Mouse (Mus musculus) frontal cortex, postnatal 36 days (tissue): ENCODE measurements around the gene Rnf150.

ENCODE experiments used
- DNase-seq, 2 experiments: peaks; one replicate each; pipeline ENCODE4 v3.0.0; 2022; ENCODE audit warnings: low spot score in 2 of 2

The Rnf150 gene

GRCm38 (mm10) chr8:83011286-83011685 is 148.1 kb downstream of the Rnf150 start:
- no peak for DNase-seq

- DNase-seq: no peak
These were observed 148.6 kb downstream of the Rnf150 start for GRCm38 (mm10) chr8:83011758-83012157.

GRCm38 (mm10) chr8:83028211-83028610 is 165.1 kb downstream of the Rnf150 start:
- no peak for DNase-seq

GRCm38 (mm10) chr8:83032800-83033199 is 169.6 kb downstream of the Rnf150 start:
- DNase-seq: peak in 1 of 2 experiments; percentile 54

- DNase-seq: no peak
These were observed 172.0 kb downstream of the Rnf150 start for GRCm38 (mm10) chr8:83035141-83035540.

- DNase-seq: no peak
These were observed 173.5 kb downstream of the Rnf150 start for GRCm38 (mm10) chr8:83036521-83037166.

- no peak for DNase-seq
These were observed 174.2 kb downstream of the Rnf150 start for GRCm38 (mm10) chr8:83037321-83037720.

- DNase-seq: peak; percentile 75 to 78
These were observed 175.4 kb downstream of the Rnf150 start for GRCm38 (mm10) chr8:83038575-83038974.

- DNase-seq: no peak
These were observed 178.3 kb downstream of the Rnf150 start for GRCm38 (mm10) chr8:83041440-83041839.

- no peak for DNase-seq
These were observed 183.8 kb downstream of the Rnf150 start for GRCm38 (mm10) chr8:83046912-83047311.

- DNase-seq: no peak
These were observed 185.4 kb downstream of the Rnf150 start for GRCm38 (mm10) chr8:83048527-83048926.

- DNase-seq: no peak
These were observed 186.0 kb downstream of the Rnf150 start for GRCm38 (mm10) chr8:83049171-83049601.

GRCm38 (mm10) chr8:83049616-83050015 is 186.5 kb downstream of the Rnf150 start:
- DNase-seq: no peak

- no peak for DNase-seq
These were observed 189.7 kb downstream of the Rnf150 start for GRCm38 (mm10) chr8:83052896-83053295.

GRCm38 (mm10) chr8:83054801-83055200 is 191.6 kb downstream of the Rnf150 start:
- DNase-seq: no peak

GRCm38 (mm10) chr8:83058951-83059350 is 195.8 kb downstream of the Rnf150 start:
- no peak for DNase-seq

GRCm38 (mm10) chr8:83060076-83060475 is 196.9 kb downstream of the Rnf150 start:
- no peak for DNase-seq

- no peak for DNase-seq
These were observed 198.1 kb downstream of the Rnf150 start for GRCm38 (mm10) chr8:83061257-83061656.

- DNase-seq: no peak
These were observed 198.7 kb downstream of the Rnf150 start for GRCm38 (mm10) chr8:83061873-83062272.

- DNase-seq: no peak
These were observed 199.1 kb downstream of the Rnf150 start for GRCm38 (mm10) chr8:83062276-83062675.

- no peak for DNase-seq
These were observed 200.9 kb downstream of the Rnf150 start for GRCm38 (mm10) chr8:83064096-83064495.

GRCm38 (mm10) chr8:83066076-83066475 is 202.9 kb downstream of the Rnf150 start:
- no peak for DNase-seq

GRCm38 (mm10) chr8:83066846-83067245 is 203.7 kb downstream of the Rnf150 start:
- DNase-seq: no peak

- peak in 1 of 2 experiments; percentile 26 for DNase-seq
These were observed 204.8 kb downstream of the Rnf150 start for GRCm38 (mm10) chr8:83067906-83068305.
